Mouse (Mus musculus) heart, adult 11 months (tissue): ENCODE measurements at regions not wholly inside any gene's neighbourhood (a gene's known extent, or its start where the extent isn't known, plus 50 kb on each side); places are given as distances from the start of the nearest gene placed in this dataset.

Experiments used
- DNase-seq: peaks from one replicate; pipeline ENCODE4 v3.0.0; 2022

- peak; percentile 67 for DNase-seq
Observed at GRCm38 (mm10) chr14:69107796-69108195, 186.3 kb downstream of the Synb start.

DNA sequence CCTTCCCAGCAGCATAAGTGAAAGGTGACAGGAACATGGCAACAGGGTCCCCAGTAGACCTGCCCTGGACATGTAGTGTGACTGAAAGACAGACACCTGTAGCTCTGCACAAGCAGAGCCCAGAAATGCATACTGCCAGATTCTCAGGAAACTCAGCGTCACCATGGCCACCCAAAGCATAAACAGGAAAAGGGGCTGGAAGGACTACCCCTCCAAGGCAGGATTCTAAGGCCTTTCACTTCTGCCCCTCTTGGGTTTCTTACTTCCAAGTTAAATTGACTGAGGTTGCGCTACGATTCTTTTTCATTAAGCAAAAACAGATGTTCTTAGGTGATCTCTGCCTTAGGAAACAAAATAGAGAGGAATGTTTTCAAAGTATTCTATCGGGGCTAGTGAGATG lies 189.5 kb downstream of the Synb start:
- DNase-seq = peak; percentile 22

DNA sequence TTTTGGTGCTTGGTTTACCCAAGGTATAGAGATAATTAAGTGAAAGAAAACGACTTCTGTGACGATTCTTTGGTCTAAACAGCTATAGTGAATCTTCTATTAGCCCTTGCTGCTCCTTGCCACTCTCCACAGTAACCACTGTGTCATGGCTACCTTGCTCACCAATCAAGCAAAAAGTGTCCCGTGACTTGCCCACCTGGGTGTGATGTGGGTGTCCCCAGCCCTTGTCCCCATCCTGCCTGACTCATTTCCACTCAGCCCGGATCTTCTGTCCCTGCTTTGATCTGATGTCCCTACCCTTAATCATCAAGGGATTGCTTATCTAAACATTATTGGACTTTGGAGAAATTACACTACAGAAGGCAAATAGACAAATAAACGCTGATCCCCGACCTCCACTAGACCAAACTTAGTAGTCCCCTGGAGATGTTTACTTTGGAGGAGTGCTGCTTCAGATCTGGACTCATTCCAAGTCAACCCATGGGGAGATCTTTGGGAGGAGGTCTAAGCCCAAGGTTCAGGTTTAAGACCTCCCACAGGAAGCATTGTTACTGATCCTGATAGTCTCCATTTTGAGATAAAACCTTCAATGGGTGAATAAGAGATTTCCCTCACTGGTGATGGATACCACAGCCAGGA lies 190.6 kb downstream of the Synb start:
- DNase-seq = peak; percentile 71

DNA sequence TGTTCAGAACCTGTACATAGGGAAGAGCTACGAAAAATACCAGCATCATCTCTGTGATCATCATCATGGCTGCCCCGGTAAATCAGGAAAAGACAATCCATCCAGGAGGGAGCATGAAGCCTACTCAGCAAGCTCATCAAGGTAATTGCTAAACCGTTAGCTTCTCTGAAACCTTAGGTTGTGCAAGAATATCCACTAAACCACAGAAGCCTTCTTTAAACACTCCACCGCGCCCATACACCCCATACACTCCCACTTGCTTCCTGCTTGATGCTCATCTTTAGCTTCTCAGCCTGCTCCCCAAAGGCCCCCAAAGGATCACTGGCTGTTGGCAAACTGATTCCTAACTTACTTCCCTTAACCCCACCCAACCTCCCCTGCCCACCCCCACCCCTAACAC lies 193.2 kb downstream of the Synb start:
- DNase-seq = peak; percentile 7

DNA sequence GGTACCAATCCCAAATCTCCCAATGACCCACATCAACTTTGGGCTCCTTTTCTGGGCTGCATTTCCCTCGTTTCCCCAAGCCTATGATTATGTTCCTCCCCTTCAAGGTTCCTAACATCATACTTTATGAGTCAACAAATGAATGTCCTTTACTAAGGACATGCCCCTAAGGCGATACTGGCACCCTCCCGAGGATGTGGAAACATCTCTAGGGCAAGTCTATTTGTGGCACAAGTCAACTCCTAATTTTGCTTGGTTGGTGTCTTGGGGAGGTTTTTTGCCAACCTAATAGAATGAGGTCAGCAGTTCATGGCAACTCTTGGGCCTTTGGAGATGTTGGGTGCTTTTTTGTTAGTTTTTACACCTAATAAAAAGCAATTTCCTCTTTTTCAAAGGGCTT lies 198.5 kb downstream of the Synb start:
- no peak for DNase-seq
